Mouse (Mus musculus) hindbrain, embryonic 14.5 days (tissue): ENCODE measurements around the gene Lce6a. TPM values are rescaled to one million over a fixed set of nuclear protein-coding genes. Genes with fewer than 3 reads are reported as not detected.

Source experiments
- ATAC-seq: fragments of 200-750 bp; cut with Nextera tagmentation; 2 replicates; pipeline ENCODE4 v1.8.0; 2017; ENCODE audit warnings: moderate number of reproducible peaks, mild to moderate bottlenecking, moderate TSS enrichment, moderate library complexity; ENCODE audit not compliant: low FRiP score
- DNase-seq: peaks from one replicate; pipeline ENCODE4 v3.0.0-alpha.2; 2015; ENCODE audit warnings: low spot score
- H3K27ac ChIP-seq: fragments of 300-500 bp; sonication (generic); 2 replicates; pipeline ENCODE4 v1.5.1; 2014; ENCODE audit warnings: mild to moderate bottlenecking, moderate library complexity
- H3K27me3 ChIP-seq: fragments of 300-500 bp; sonication (generic); 2 replicates; pipeline ENCODE4 v1.6.1; 2014; ENCODE audit warnings: mild to moderate bottlenecking, low read length, mixed read lengths; ENCODE audit not compliant: control insufficient read depth, insufficient read depth
- H3K36me3 ChIP-seq: fragments of 300-500 bp; sonication (generic); replicated peaks from 2 replicates; pipeline ENCODE4 v1.6.1; 2014; ENCODE audit not compliant: control insufficient read depth, insufficient read depth
- H3K4me1 ChIP-seq: fragments of 300-500 bp; sonication (generic); replicated peaks from 2 replicates; pipeline ENCODE4 v1.6.1; 2014; ENCODE audit warnings: antibody characterized with exemption, low read length, mixed read lengths; ENCODE audit not compliant: control insufficient read depth, insufficient read depth
- H3K4me2 ChIP-seq: fragments of 300-500 bp; sonication (generic); replicated peaks from 2 replicates; pipeline ENCODE4 v1.6.1; 2014; ENCODE audit warnings: mild to moderate bottlenecking, moderate library complexity
- H3K4me3 ChIP-seq: fragments of 300-500 bp; sonication (generic); replicated peaks from 2 replicates; pipeline ENCODE4 v1.5.1; 2014; ENCODE audit warnings: mild to moderate bottlenecking, low read length
- H3K9ac ChIP-seq: fragments of 300-500 bp; sonication (generic); 2 replicates; pipeline ENCODE4 v1.6.1; 2014
- H3K9me3 ChIP-seq: fragments of 300-500 bp; sonication (generic); 2 replicates; pipeline ENCODE4 v1.6.1; 2016; ENCODE audit warnings: low read length; ENCODE audit not compliant: control insufficient read depth
- WGBS: fragments of 180-500 bp; shearing (Covaris S2); extraction: QIAGEN DNeasy Blood & Tissue Kit; methylation state at CpG from one replicate; pipeline ENCODE4 v1.1.7; 2014; 5-methylcytosine and 5-hydroxymethylcytosine counted together
- polyA plus RNA-seq: library from polyadenylated mRNA; unstranded; fragments of >200 nt; fragmentation: Nextera tagmentation; extraction: Ambion mirVana; gene quantifications from 2 replicates; pipeline ENCODE4 v1.2.1, GENCODE M21; 2014

The Lce6a gene
- not detected in 2 replicates for polyA plus RNA-seq

DNA sequence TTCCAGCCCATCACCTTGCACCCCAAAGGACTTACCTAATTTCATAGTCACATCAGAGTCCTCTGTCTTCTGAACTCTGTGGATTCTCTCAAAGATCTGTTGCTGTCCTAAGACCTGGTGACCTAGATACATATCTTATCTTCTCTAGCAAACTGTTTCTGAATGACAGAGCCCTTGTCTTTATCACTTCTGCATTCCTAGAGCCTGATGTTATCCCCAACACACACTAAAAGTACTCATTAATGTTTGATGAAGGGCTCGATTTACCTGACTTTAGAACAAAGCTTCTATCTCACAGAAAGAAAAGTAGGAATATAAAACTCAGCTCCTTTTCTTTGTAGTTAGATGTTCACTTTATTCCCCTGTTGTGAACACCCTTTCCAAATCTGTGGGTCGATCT, at the start of gene Lce6a:
TSS of gene Lce6a (minus strand) at position 101 of the 400 bp plus-strand sequence.
- DNase-seq, result no peak
- no peak within 1 kb of the TSS for H3K4me3 ChIP-seq
- no peak within 1 kb of the TSS for H3K27ac ChIP-seq
- no peaks in the 10 kb centered on the region for H3K9me3 ChIP-seq
- no peaks in the 10 kb centered on the region for H3K4me1 ChIP-seq
- no peak within 1 kb of the TSS for H3K4me2 ChIP-seq
- no peaks in the 10 kb centered on the region for H3K27me3 ChIP-seq
- WGBS, result 86% methylated on average over 2 of the region's 2 CpGs
- ATAC-seq, result no peak
- H3K9ac ChIP-seq, result no peak within 1 kb of the TSS
- no peaks in the 10 kb centered on the region for H3K36me3 ChIP-seq

DNA sequence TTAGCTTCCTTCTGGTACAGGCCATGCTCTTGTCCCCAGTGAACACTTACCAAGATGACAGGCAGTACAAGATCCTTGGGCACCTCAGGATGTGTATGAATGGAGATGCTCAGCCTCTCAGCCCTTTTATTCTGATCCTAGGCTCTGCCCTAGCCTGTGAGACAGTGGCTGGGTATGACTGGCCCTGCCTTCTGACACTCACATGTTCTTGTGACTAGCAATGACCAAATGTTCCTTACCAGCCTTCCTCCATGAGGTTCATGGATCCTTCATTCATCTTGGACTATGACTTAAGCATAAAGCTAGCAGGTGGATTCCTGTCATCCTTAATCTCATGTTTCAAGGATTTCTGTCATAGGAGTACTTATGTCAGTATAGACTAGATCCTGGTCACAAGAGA, 48.8 kb upstream of the Lce6a start, which contains the start of gene Lce1a2:
TSS of gene Lce1a2 (minus strand) at position 101 of the 400 bp plus-strand sequence.
- H3K4me2 ChIP-seq, result no peak within 1 kb of the TSS
- ATAC-seq, result no peak
- H3K27ac ChIP-seq, result no peak within 1 kb of the TSS
- no peaks in the 10 kb centered on the region for H3K4me1 ChIP-seq
- no peak within 1 kb of the TSS for H3K9ac ChIP-seq
- no peak within 1 kb of the TSS for H3K4me3 ChIP-seq
- no peak for DNase-seq
- H3K9me3 ChIP-seq, result no peaks in the 10 kb centered on the region
- H3K36me3 ChIP-seq, result no peaks in the 10 kb centered on the region
- H3K27me3 ChIP-seq, result no peaks in the 10 kb centered on the region

DNA sequence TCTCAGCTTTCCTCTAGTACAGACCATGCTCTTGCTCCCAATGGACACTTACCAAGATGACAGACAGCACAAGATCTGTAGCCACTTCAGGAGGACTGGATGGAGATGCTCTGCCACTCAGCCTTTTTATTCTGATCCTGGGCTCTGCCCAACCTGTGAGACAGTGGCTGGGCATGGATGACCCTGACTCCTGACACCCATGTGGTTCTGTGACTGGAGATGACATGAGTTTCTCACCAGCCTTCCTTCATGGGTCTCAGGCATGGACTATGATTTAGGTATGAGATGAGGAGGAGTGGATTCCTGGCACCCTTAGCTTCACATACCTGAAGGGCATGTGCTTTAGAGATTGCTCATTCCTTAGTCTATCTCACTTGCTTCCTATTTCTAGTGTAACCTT, 35.4 kb upstream of the Lce6a start, which contains the start of gene Lce1b:
TSS of gene Lce1b (minus strand) at position 101 of the 400 bp plus-strand sequence.
- Histone ChIP-seq H3K9me3 (no peaks in the 10 kb centered on the region), H3K4me1 (no peaks in the 10 kb centered on the region), H3K27ac (no peak within 1 kb of the TSS), H3K9ac (no peak within 1 kb of the TSS), H3K4me2 (no peak within 1 kb of the TSS), H3K36me3 (no peaks in the 10 kb centered on the region), H3K4me3 (no peak within 1 kb of the TSS), H3K27me3 (no peaks in the 10 kb centered on the region)
- ATAC-seq (no peak), DNase-seq (no peak)

DNA sequence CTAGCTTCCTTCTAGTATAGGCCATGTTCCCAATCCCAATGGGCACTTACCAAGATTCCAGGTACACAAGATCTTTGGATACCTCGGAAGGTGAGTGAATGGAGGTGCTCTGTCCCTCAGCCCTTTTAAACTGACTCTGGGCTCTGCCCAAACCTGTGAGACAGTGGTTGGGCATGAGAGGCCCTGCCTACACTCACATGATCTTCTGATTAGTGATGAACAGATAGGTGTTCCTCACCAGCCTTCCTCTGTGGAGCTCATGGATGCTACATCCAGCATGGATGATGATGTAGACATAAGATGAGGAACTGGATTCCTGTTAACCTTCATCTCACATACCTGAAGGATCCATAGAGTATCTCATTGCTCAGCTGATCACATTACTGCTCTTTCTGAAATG, 26.7 kb upstream of the Lce6a start, which contains the start of gene Lce1a1:
TSS of gene Lce1a1 (minus strand) at position 101 of the 400 bp plus-strand sequence.
- Histone ChIP-seq H3K4me3 (no peak within 1 kb of the TSS), H3K27me3 (no peaks in the 10 kb centered on the region), H3K9me3 (no peaks in the 10 kb centered on the region), H3K9ac (no peak within 1 kb of the TSS), H3K4me2 (no peak within 1 kb of the TSS), H3K36me3 (no peaks in the 10 kb centered on the region), H3K27ac (no peak within 1 kb of the TSS), H3K4me1 (no peaks in the 10 kb centered on the region)
- DNase-seq (no peak), ATAC-seq (no peak)
- 80% methylated on average over 1 of the region's 1 CpGs for WGBS

DNA sequence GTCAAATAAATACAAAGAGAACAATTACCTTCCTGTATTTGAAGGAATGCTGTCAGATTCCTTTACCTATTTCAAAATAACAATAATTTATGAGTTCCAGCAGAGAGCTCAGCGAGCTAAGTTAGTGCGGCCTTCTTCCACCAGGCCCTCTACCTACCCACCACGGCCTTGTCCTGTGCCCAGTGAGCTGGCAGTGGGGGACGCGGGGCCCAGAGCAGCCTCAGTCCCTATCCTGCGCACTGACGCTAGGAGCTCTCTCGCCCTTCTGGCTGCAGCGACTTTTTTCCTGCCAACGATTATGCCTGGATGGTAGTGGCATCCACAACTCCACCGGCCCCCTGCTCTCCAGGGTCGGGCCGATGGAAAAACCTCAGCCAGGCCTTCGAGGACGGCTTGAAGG, 18.4 kb upstream of the Lce6a start:
- Histone ChIP-seq H3K9me3 (no peaks in the 10 kb centered on the region), H3K4me1 (no peaks in the 10 kb centered on the region), H3K27ac (no peak overlapping the region), H3K9ac (no peak overlapping the region), H3K36me3 (no peaks in the 10 kb centered on the region), H3K4me2 (no peak overlapping the region), H3K4me3 (no peak overlapping the region), H3K27me3 (no peaks in the 10 kb centered on the region)
- DNase-seq (no peak), ATAC-seq (no peak)
- WGBS, result 92% methylated on average over 15 of the region's 15 CpGs

DNA sequence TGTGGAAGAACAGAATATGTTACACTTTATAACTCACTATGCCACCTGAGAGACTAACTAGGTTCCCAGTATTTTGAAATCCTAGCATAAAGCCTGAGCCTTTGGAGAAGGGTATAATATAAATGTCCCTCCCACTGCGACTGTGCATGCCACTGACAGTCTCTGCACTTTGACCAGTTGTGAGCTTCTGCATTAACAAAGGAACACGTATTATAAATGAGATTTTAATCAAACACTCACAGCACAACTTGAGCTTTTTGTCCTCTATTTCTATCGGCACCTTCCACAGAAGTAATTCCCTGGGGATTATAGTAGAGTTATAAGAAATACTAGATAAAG, 17.2 kb upstream of the Lce6a start:
- no peak for ATAC-seq
- no peak overlapping the region for H3K4me3 ChIP-seq
- no peak for DNase-seq
- H3K4me1 ChIP-seq, result no peaks in the 10 kb centered on the region
- no peak overlapping the region for H3K4me2 ChIP-seq
- 70% methylated on average over 3 of the region's 3 CpGs for WGBS
- H3K9ac ChIP-seq, result no peak overlapping the region
- H3K27ac ChIP-seq, result no peak overlapping the region
- no peaks in the 10 kb centered on the region for H3K27me3 ChIP-seq
- no peaks in the 10 kb centered on the region for H3K36me3 ChIP-seq
- H3K9me3 ChIP-seq, result no peaks in the 10 kb centered on the region

DNA sequence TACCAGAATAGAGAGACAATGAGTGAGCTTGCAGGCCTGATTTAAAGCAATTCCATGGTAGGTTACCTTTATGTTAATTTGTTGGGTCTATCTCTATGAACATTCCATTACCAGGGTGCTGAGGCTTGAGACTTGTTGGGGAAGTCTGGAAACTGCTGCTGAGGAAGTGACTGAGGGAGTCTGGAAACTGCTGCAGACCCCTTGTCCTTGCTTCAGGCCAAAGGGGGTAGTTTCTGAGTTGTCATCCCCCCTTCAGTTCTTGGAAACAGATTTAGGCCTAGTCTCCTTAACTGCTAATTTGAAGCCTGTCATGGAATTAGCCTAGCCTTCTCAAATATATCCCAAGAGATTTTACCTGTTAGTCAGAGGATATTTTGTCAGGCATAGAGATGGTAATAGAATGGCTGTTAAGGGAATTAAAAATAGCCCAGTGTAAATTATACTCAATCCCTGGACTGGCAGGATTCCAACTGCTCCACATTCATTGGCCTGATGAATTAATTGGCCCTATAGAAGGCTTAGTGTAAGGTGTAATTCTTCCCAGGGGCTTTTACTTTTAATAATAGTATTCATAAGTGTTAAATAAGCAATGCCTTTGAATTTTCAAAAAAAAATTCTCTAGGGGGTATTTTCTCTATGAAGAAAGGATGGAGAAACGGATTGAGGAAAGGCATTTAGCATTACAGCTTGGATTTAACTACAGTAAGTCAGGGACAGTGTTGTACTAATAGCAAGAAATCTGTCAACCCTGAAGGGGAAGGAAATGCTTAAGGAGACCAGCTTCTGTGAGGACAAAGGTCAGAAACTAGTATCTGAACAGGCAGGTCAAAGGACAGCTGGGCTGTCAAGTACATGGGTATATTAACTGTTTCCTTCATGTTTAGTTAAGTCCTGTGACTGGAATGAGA, 16.5 kb upstream of the Lce6a start:
- H3K27me3 ChIP-seq, result no peaks in the 10 kb centered on the region
- WGBS, result 35% methylated on average over 1 of the region's 1 CpGs
- no peak overlapping the region for H3K9ac ChIP-seq
- no peaks in the 10 kb centered on the region for H3K36me3 ChIP-seq
- H3K4me2 ChIP-seq, result no peak overlapping the region
- H3K4me3 ChIP-seq, result no peak overlapping the region
- DNase-seq, result no peak
- no peak overlapping the region for H3K27ac ChIP-seq
- no peaks in the 10 kb centered on the region for H3K4me1 ChIP-seq
- peak; percentile 77; the same call in 1 of the 2 replicates for ATAC-seq
- H3K9me3 ChIP-seq, result no peaks in the 10 kb centered on the region

DNA sequence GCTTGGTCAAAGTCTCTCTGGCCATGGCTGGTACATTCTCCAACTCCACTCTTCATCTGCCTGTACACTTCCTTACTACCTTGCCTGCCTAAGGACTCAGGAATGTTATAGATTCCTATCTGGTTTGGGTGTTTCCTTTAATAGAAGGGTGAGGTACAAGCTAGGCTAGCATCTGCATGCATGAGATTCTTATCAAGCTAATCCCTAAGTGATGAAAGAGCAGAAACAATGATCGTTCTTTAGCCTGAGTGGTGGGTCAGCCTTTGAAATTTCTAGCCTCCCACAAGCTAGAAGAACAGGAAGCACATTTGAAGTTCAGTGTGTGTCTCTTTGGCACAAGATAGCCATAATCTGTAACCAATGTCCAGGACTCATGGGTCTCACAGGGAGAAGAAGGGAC, 11.7 kb downstream of the Lce6a start:
- no peak for ATAC-seq
- Histone ChIP-seq H3K4me1 (no peaks in the 10 kb centered on the region), H3K27me3 (no peaks in the 10 kb centered on the region), H3K36me3 (no peaks in the 10 kb centered on the region), H3K9me3 (no peaks in the 10 kb centered on the region), H3K9ac (no peak overlapping the region), H3K4me2 (no peak overlapping the region), H3K4me3 (no peak overlapping the region), H3K27ac (no peak overlapping the region)
- 91% methylated on average over 1 of the region's 1 CpGs for WGBS
- DNase-seq, result no peak

DNA sequence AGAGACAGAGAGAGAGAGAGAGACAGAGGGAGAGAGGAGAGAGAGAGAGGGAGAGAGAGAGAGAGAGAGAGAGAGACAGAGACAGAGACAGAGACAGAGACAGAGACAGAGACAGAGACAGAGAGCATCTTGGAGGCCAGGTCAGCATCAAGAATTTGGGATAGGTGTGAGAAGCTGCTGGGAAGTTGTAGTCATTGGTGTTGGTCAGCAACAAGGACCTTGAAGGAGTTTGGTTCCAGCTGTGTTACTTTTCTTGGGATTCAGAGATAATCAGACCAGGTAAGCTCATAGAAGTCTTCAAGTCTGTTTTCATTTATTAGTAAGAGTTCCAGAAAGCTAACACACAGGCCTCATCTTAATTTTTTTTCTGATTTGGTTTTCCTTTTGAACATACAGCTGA, 14.1 kb downstream of the Lce6a start, which contains the start of gene 2210017I01Rik:
TSS of gene 2210017I01Rik (minus strand) at position 101 of the 400 bp plus-strand sequence.
- H3K9ac ChIP-seq, result no peak within 1 kb of the TSS
- no peak for ATAC-seq
- DNase-seq, result no peak
- no peak within 1 kb of the TSS for H3K27ac ChIP-seq
- no peak within 1 kb of the TSS for H3K4me3 ChIP-seq
- no peaks in the 10 kb centered on the region for H3K9me3 ChIP-seq
- no peaks in the 10 kb centered on the region for H3K27me3 ChIP-seq
- H3K4me2 ChIP-seq, result no peak within 1 kb of the TSS
- no peaks in the 10 kb centered on the region for H3K4me1 ChIP-seq
- H3K36me3 ChIP-seq, result no peaks in the 10 kb centered on the region
